Mouse (Mus musculus) 3134 (cell line): ENCODE data around the gene Lonp2.

Experiments used
- DNase-seq: peaks from one replicate; pipeline ENCODE4 v3.0.0-alpha.2; 2011; ENCODE audit warnings: low spot score; ENCODE audit not compliant: insufficient read length; ENCODE audit errors: extremely low read depth

Gene Lonp2

GRCm38 (mm10) chr8:86706756-86707155 lies 82.9 kb downstream of the Lonp2 start:
- DNase-seq, result no peak

GRCm38 (mm10) chr8:86707873-86708272 lies 84.0 kb downstream of the Lonp2 start:
- DNase-seq, result no peak

GRCm38 (mm10) chr8:86712594-86712993 lies 88.8 kb downstream of the Lonp2 start:
- DNase-seq, result no peak

GRCm38 (mm10) chr8:86713407-86714188 lies 89.8 kb downstream of the Lonp2 start:
- no peak for DNase-seq

GRCm38 (mm10) chr8:86718332-86718994 lies 94.6 kb downstream of the Lonp2 start:
- no peak for DNase-seq

GRCm38 (mm10) chr8:86719368-86719767 lies 95.5 kb downstream of the Lonp2 start:
- DNase-seq, result no peak

GRCm38 (mm10) chr8:86720756-86721459 lies 97.1 kb downstream of the Lonp2 start:
- no peak for DNase-seq

- DNase-seq, result no peak
Observed at GRCm38 (mm10) chr8:86721490-86721889, 97.6 kb downstream of the Lonp2 start.

GRCm38 (mm10) chr8:86726959-86727358 lies 103.1 kb downstream of the Lonp2 start:
- DNase-seq, result no peak

- DNase-seq, result no peak
Observed at GRCm38 (mm10) chr8:86728224-86728950, 104.5 kb downstream of the Lonp2 start.

- no peak for DNase-seq
Observed at GRCm38 (mm10) chr8:86730303-86730702, 106.5 kb downstream of the Lonp2 start.

GRCm38 (mm10) chr8:86730860-86731259 lies 107.0 kb downstream of the Lonp2 start:
- no peak for DNase-seq

GRCm38 (mm10) chr8:86734171-86734570 lies 110.3 kb downstream of the Lonp2 start:
- DNase-seq, result no peak

GRCm38 (mm10) chr8:86734954-86735353 lies 111.1 kb downstream of the Lonp2 start:
- DNase-seq, result no peak

- DNase-seq, result no peak
Observed at GRCm38 (mm10) chr8:86735446-86736111, 111.7 kb downstream of the Lonp2 start.

GRCm38 (mm10) chr8:86740899-86741298 lies 117.1 kb downstream of the Lonp2 start:
- DNase-seq, result no peak

GRCm38 (mm10) chr8:86741627-86742026 lies 117.8 kb downstream of the Lonp2 start:
- no peak for DNase-seq

- DNase-seq, result no peak
Observed at GRCm38 (mm10) chr8:86742605-86743345, 118.9 kb downstream of the Lonp2 start.

GRCm38 (mm10) chr8:86744313-86745220 lies 120.7 kb downstream of the Lonp2 start:
- no peak for DNase-seq
